Comparison of ENCODE assay signal across 8 mouse cellular contexts in genomic region chr11:70459601-70460101, GRCm38 (mm10). TPM values are rescaled to one million over a fixed set of nuclear protein-coding genes. Genes with fewer than 3 reads are reported as not detected.
DNase-seq lines count a peak whose midpoint lies in the region; ATAC-seq and TF ChIP-seq lines count a peak whose summit lies in the region.

TSS of gene Cxcl16 (minus strand) at chr11:70459984.

- H3K36me3 ChIP-seq in ES-E14 (ENCODE audit: control insufficient read depth, insufficient read depth, low read length, poor library complexity, severe bottlenecking) = peaks cover 3% of the 10 kb centered on the region; the same call in 1 of the 2 replicates
- H3K36me3 ChIP-seq in intestine, postnatal 0 days (ENCODE audit: control insufficient read depth, insufficient read depth) = peaks cover 8% of the 10 kb centered on the region
- 0 out of 2 replicates have a peak, but pooled peaks cover 5% of the 10 kb centered on the region for H3K36me3 ChIP-seq in neural tube, embryonic 14.5 days (ENCODE audit: control insufficient read depth, insufficient read depth, low read length)

- peak; percentile 44 for ATAC-seq in common myeloid progenitor, adult 5-6 weeks (replicated peaks; ENCODE audit: low read depth, poor library complexity, severe bottlenecking)
- peak; percentile 75 for ATAC-seq in intestine, postnatal 0 days
- no peak for ATAC-seq in neural tube, embryonic 14.5 days (ENCODE audit: low read depth)

- no peak for TF ChIP-seq CTCF in intestine, postnatal 0 days (IDR thresholded peaks at IDR 0.05; ENCODE audit: low read depth)
- no peak for TF ChIP-seq CTCF in lung, adult 2 months (IDR thresholded peaks at IDR 0.05; ENCODE audit: insufficient read depth, low read length)

- H3K4me1 ChIP-seq in ES-E14 (ENCODE audit: control insufficient read depth in 2 of 2, insufficient read depth in 2 of 2, low read length in 2 of 2, poor library complexity in 1 of 2) = 0 out of 4 replicates have a peak, but pooled peaks cover 0 to 3% of the 10 kb centered on the region in 2 experiments
- no peaks in the 10 kb centered on the region for H3K4me1 ChIP-seq in intestine, postnatal 0 days (replicated peaks; ENCODE audit: control insufficient read depth, insufficient read depth, low read length)
- H3K4me1 ChIP-seq in lung, adult 2 months (ENCODE audit: control insufficient read depth, insufficient read depth, low read length) = peaks cover 4% of the 10 kb centered on the region
- no peaks in the 10 kb centered on the region; the same call in 1 of the 2 replicates for H3K4me1 ChIP-seq in neural tube, embryonic 14.5 days (ENCODE audit: control insufficient read depth, insufficient read depth, low read length)

- H3K27ac ChIP-seq in ES-E14 (ENCODE audit: insufficient read depth, low read depth, low read length, poor library complexity, severe bottlenecking) = no peak within 1 kb of the TSS
- peak within 1 kb of the TSS; percentile 65 for H3K27ac ChIP-seq in intestine, postnatal 0 days (ENCODE audit: low read depth, low read length)
- no peak within 1 kb of the TSS for H3K27ac ChIP-seq in neural tube, embryonic 14.5 days (ENCODE audit: low read depth, low read length)

- 1% methylated on average over 30 of the region's 30 CpGs for whole genome bisulfite sequencing in intestine, postnatal 0 days
- WGBS in lung, adult 2 months = 7% methylated on average over 30 of the region's 30 CpGs
- 4% methylated on average over 30 of the region's 30 CpGs for WGBS in neural tube, embryonic 14.5 days

- DNase-seq in ES-E14 (ENCODE audit: low read depth, low spot score) = no peak
- peak; percentile 98 for DNase-seq in heart, adult 11 months
- peak; percentile 71 for DNase-seq in lung, adult 2 months
- no peak for DNase-seq in thymus, postnatal 10 days (ENCODE audit: low spot score in 2 of 2)
- no peak for DNase-seq in thymus, postnatal 4 days

- peak within 1 kb of the TSS; percentile 98 for H3K4me2 ChIP-seq in intestine, postnatal 0 days (replicated peaks; ENCODE audit: low read depth)
- peak within 1 kb of the TSS; percentile 61 for H3K4me2 ChIP-seq in neural tube, embryonic 14.5 days (ENCODE audit: low read depth, low read length)

- H3K9me3 ChIP-seq in ES-E14 (ENCODE audit: control insufficient read depth, insufficient read depth, low read depth, low read length) = no peaks in the 10 kb centered on the region
- H3K9me3 ChIP-seq in intestine, postnatal 0 days (ENCODE audit: control insufficient read depth) = no peaks in the 10 kb centered on the region
- H3K9me3 ChIP-seq in neural tube, embryonic 14.5 days (ENCODE audit: control insufficient read depth, low read length) = no peaks in the 10 kb centered on the region

- H3K27me3 ChIP-seq in intestine, postnatal 0 days (replicated peaks; ENCODE audit: control insufficient read depth, insufficient read depth, low read length) = 0 out of 2 replicates have a peak, but pooled peaks cover 6% of the 10 kb centered on the region
- peaks cover 19% of the 10 kb centered on the region for H3K27me3 ChIP-seq in neural tube, embryonic 14.5 days (ENCODE audit: control insufficient read depth, insufficient read depth, low read length)

- peak within 1 kb of the TSS; percentile 56 for H3K9ac ChIP-seq in ES-E14 (ENCODE audit: insufficient read depth, low read depth, low read length, poor library complexity, severe bottlenecking)
- H3K9ac ChIP-seq in intestine, postnatal 0 days (ENCODE audit: low read depth, low read length) = peak within 1 kb of the TSS; percentile 62
- H3K9ac ChIP-seq in neural tube, embryonic 14.5 days (replicated peaks; ENCODE audit: low read depth, low read length) = peak within 1 kb of the TSS; percentile 41; the same call in 1 of the 2 replicates

- in situ Hi-C loops in ES-E14 (cut with MboI; ENCODE audit: low sequenced_read_pairs in 2 of 2, unreplicated experiment in 2 of 2) = no loop called here

- peak; percentile 72; the same call in 1 of the 2 replicates for TF ChIP-seq POLR2A in lung, adult 2 months (IDR thresholded peaks at IDR 0.05; ENCODE audit: borderline replicate concordance, extremely low read depth, low read depth, low read length)

- peak within 1 kb of the TSS; percentile 60 to 63 for H3K4me3 ChIP-seq in ES-E14 (ENCODE audit: insufficient read depth in 1 of 2, low read depth in 1 of 2, low read length in 2 of 2, poor library complexity in 1 of 2, severe bottlenecking in 1 of 2)
- H3K4me3 ChIP-seq in intestine, postnatal 0 days (ENCODE audit: low read depth, low read length) = peak within 1 kb of the TSS; percentile 62
- H3K4me3 ChIP-seq in lung, adult 2 months (replicated peaks; ENCODE audit: extremely low read depth, low read depth, low read length) = peak within 1 kb of the TSS; percentile 86
- H3K4me3 ChIP-seq in neural tube, embryonic 14.5 days (ENCODE audit: low read depth, low read length) = peak within 1 kb of the TSS; percentile 30

TF ChIP-seq in ES-E14, 5 proteins besides CTCF, POLR2A, EP300 and RAD21:
- no peak for TF ChIP-seq ZNF384 (IDR thresholded peaks at IDR 0.05; ENCODE audit: low read depth, low read length)

RNA-seq across cellular contexts. Expression of gene Cxcl16, which starts in this region (rescaled TPM):
- total RNA-seq in ES-E14 (2012; rRNA removed) = 2.9 and 6.6 TPM in 2 replicates
- not detected in 2 replicates for total RNA-seq in common myeloid progenitor, adult 5-6 weeks (2017)
- polyA plus RNA-seq in intestine, postnatal 0 days (2015; fragmentation: Nextera tagmentation; extraction: Ambion mirVana) = 33.8 and 39.3 TPM in 2 replicates
- polyA plus RNA-seq in lung, adult 2 months (2012; rRNA removed) = 67.2 and 74.6 TPM in 2 replicates
- polyA plus RNA-seq in neural tube, embryonic 14.5 days (2014; fragmentation: Nextera tagmentation; extraction: Ambion mirVana) = 1.2 and 14.6 TPM in 2 replicates

Comparison
In these comparisons a context has a peak if more than half of its experiments do, and no peak if none do; other contexts are left out.
1. Peak in ATAC-seq in common myeloid progenitor, adult 5-6 weeks; RNA of the gene not detected or under 1 TPM.
2. DNase-seq: peak in heart, adult 11 months (single experiment) and lung, adult 2 months (single experiment); none in ES-E14 (single experiment), thymus, postnatal 10 days (0 of 2) and thymus, postnatal 4 days (single experiment).
3. H3K4me3 ChIP-seq: peak in every context shown above with its lines; median percentile 86 in lung, adult 2 months; 62 in intestine, postnatal 0 days; 62 in ES-E14; 30 in neural tube, embryonic 14.5 days.
4. Peak in every context shown above with its lines, with median percentiles within 50 percentile points of each other: H3K9ac ChIP-seq.